Comparison of ENCODE assay signal across 9 mouse cellular contexts in genomic region chr11:35837156-35838126, GRCm38 (mm10). TPM values are rescaled to one million over a fixed set of nuclear protein-coding genes. Genes with fewer than 3 reads are reported as not detected.
DNase-seq lines count a peak whose midpoint lies in the region; ATAC-seq lines count a peak whose summit lies in the region.
"Had no signal": no experiment of that assay in that cellular context is flagged by ENCODE, and none has a peak within 500 bp of the region (broad histone marks: within the 10 kb centered on the region; RNA-seq: fewer than 3 reads in every experiment).

No protein-coding gene starts in this region.

- no peak overlapping the region for H3K9ac ChIP-seq in forebrain, embryonic 13.5 days
- no peak overlapping the region for H3K9ac ChIP-seq in forebrain, embryonic 14.5 days (ENCODE audit: low read length)
- no peak overlapping the region for H3K9ac ChIP-seq in midbrain, embryonic 11.5 days (ENCODE audit: low read length)
- H3K9ac ChIP-seq in limb, embryonic 13.5 days, result no peak overlapping the region

- 0 out of 2 replicates have a peak overlapping the region, but pooled peaks have one; percentile 56 for H3K4me2 ChIP-seq in forebrain, embryonic 13.5 days
- no peak overlapping the region for H3K4me2 ChIP-seq in forebrain, embryonic 14.5 days (ENCODE audit: low read length)
- H3K4me2 ChIP-seq in midbrain, embryonic 11.5 days, result no peak overlapping the region
- peak overlapping the region; percentile 66 for H3K4me2 ChIP-seq in limb, embryonic 13.5 days (replicated peaks)

- H3K4me1 ChIP-seq in forebrain, embryonic 13.5 days, result peaks cover 17% of the 10 kb centered on the region
- H3K4me1 ChIP-seq in forebrain, embryonic 14.5 days (ENCODE audit: control insufficient read depth, insufficient read depth, low read length), result peaks cover 14% of the 10 kb centered on the region; the same call in 1 of the 2 replicates
- peaks cover 37% of the 10 kb centered on the region for H3K4me1 ChIP-seq in midbrain, embryonic 10.5 days
- peaks cover 7% of the 10 kb centered on the region for H3K4me1 ChIP-seq in midbrain, embryonic 11.5 days (ENCODE audit: control insufficient read depth, insufficient read depth, low read length)
- peaks cover 13% of the 10 kb centered on the region for H3K4me1 ChIP-seq in limb, embryonic 13.5 days

- H3K27me3 ChIP-seq in forebrain, embryonic 13.5 days, result no peaks in the 10 kb centered on the region
- H3K27me3 ChIP-seq in forebrain, embryonic 14.5 days (replicated peaks; ENCODE audit: control insufficient read depth, insufficient read depth, low read length), result no peaks in the 10 kb centered on the region
- no peaks in the 10 kb centered on the region for H3K27me3 ChIP-seq in midbrain, embryonic 10.5 days (ENCODE audit: low read depth, poor library complexity, severe bottlenecking)
- H3K27me3 ChIP-seq in midbrain, embryonic 11.5 days (ENCODE audit: control insufficient read depth, insufficient read depth, low read length), result no peaks in the 10 kb centered on the region
- H3K27me3 ChIP-seq in limb, embryonic 13.5 days, result no peaks in the 10 kb centered on the region

- intact Hi-C loops in left cerebral cortex, postnatal 25 days (cut with DNase I), result no loop called here

- peaks cover 22% of the 10 kb centered on the region for H3K36me3 ChIP-seq in forebrain, embryonic 13.5 days (ENCODE audit: poor library complexity, severe bottlenecking)
- peaks cover 28% of the 10 kb centered on the region for H3K36me3 ChIP-seq in forebrain, embryonic 14.5 days (ENCODE audit: control insufficient read depth, insufficient read depth, low read length)
- peaks cover 41% of the 10 kb centered on the region for H3K36me3 ChIP-seq in midbrain, embryonic 10.5 days
- H3K36me3 ChIP-seq in midbrain, embryonic 11.5 days (ENCODE audit: control insufficient read depth, insufficient read depth, low read length), result no peaks in the 10 kb centered on the region
- 0 out of 2 replicates have a peak, but pooled peaks cover under 1% of the 10 kb centered on the region for H3K36me3 ChIP-seq in limb, embryonic 13.5 days

- WGBS in forebrain, embryonic 13.5 days, result 90% methylated on average over 5 of the region's 5 CpGs
- 90% methylated on average over 5 of the region's 5 CpGs for WGBS in forebrain, embryonic 14.5 days
- WGBS in midbrain, embryonic 10.5 days, result 90% methylated on average over 5 of the region's 5 CpGs
- WGBS in midbrain, embryonic 11.5 days, result 83% methylated on average over 5 of the region's 5 CpGs
- WGBS in limb, embryonic 13.5 days, result 77% methylated on average over 5 of the region's 5 CpGs

- H3K4me3 ChIP-seq in forebrain, embryonic 13.5 days, result no peak overlapping the region
- no peak overlapping the region for H3K4me3 ChIP-seq in forebrain, embryonic 14.5 days (ENCODE audit: low read depth, low read length)
- no peak overlapping the region for H3K4me3 ChIP-seq in midbrain, embryonic 10.5 days
- H3K4me3 ChIP-seq in midbrain, embryonic 11.5 days (ENCODE audit: low read depth, low read length), result no peak overlapping the region
- no peak overlapping the region for H3K4me3 ChIP-seq in limb, embryonic 13.5 days

- no peak for ATAC-seq in forebrain, embryonic 13.5 days
- ATAC-seq in forebrain, embryonic 14.5 days, result no peak
- ATAC-seq in midbrain, embryonic 11.5 days (ENCODE audit: low FRiP score), result no peak
- ATAC-seq in limb, embryonic 13.5 days (ENCODE audit: low FRiP score, low read depth), result no peak
- no peak for ATAC-seq in inflammation-experienced regulatory T-cells, adult 6 months

- H3K27ac ChIP-seq in forebrain, embryonic 13.5 days, result no peak overlapping the region
- no peak overlapping the region for H3K27ac ChIP-seq in forebrain, embryonic 14.5 days (ENCODE audit: low read depth, low read length)
- peak overlapping the region; percentile 79 for H3K27ac ChIP-seq in midbrain, embryonic 10.5 days (replicated peaks)
- no peak overlapping the region for H3K27ac ChIP-seq in midbrain, embryonic 11.5 days (ENCODE audit: low read depth, low read length)
- H3K27ac ChIP-seq in limb, embryonic 13.5 days, result no peak overlapping the region

- H3K9me3 ChIP-seq in forebrain, embryonic 13.5 days (replicated peaks), result no peaks in the 10 kb centered on the region
- no peaks in the 10 kb centered on the region for H3K9me3 ChIP-seq in forebrain, embryonic 14.5 days (replicated peaks; ENCODE audit: control insufficient read depth, low read length)
- no peaks in the 10 kb centered on the region for H3K9me3 ChIP-seq in midbrain, embryonic 10.5 days (replicated peaks)
- H3K9me3 ChIP-seq in midbrain, embryonic 11.5 days (ENCODE audit: control insufficient read depth, low read length), result no peaks in the 10 kb centered on the region
- no peaks in the 10 kb centered on the region for H3K9me3 ChIP-seq in limb, embryonic 13.5 days

- DNase-seq in forebrain, embryonic 14.5 days (ENCODE audit: low spot score), result no peak
- DNase-seq in midbrain, embryonic 10.5 days (ENCODE audit: low spot score), result no peak
- no peak for DNase-seq in midbrain, embryonic 11.5 days (ENCODE audit: low spot score, missing footprints)
- DNase-seq in thymus, postnatal 36 days, result no peak
- DNase-seq in left cerebral cortex, postnatal 25 days (ENCODE audit: low spot score in 2 of 2), result no peak

RNA-seq across cellular contexts. Expression of gene Rars, which starts 3.1 kb away (rescaled TPM):
- 76.0 and 80.6 TPM in 2 replicates for polyA plus RNA-seq in forebrain, embryonic 13.5 days (2015; fragmentation: Nextera tagmentation; extraction: Ambion mirVana)
- polyA plus RNA-seq in forebrain, embryonic 14.5 days (2014; fragmentation: Nextera tagmentation; extraction: Ambion mirVana), result 83.2 and 86.7 TPM in 2 replicates
- polyA plus RNA-seq in midbrain, embryonic 10.5 days (2016; fragmentation: Nextera tagmentation; extraction: Ambion mirVana), result 105 and 118 TPM in 2 replicates
- polyA plus RNA-seq in midbrain, embryonic 11.5 days (2014; fragmentation: Nextera tagmentation; extraction: Ambion mirVana), result 116 and 122 TPM in 2 replicates
- polyA plus RNA-seq in limb, embryonic 13.5 days (2015; fragmentation: Nextera tagmentation; extraction: Ambion mirVana), result 88.4 and 90.7 TPM in 2 replicates
- polyA plus RNA-seq in inflammation-experienced regulatory T-cells, adult 6 months (2017; shearing (Covaris generic)), result 10 to 100 TPM; 66.5 to 81.2 (median 71.4) TPM
- 10 to 100 TPM; 44.3 to 45.0 TPM for total RNA-seq in left cerebral cortex, postnatal 25 days (2021)

RNA-seq across cellular contexts. Expression of gene Fbll1, which starts 38.8 kb away (rescaled TPM):
- polyA plus RNA-seq in forebrain, embryonic 13.5 days (2015; fragmentation: Nextera tagmentation; extraction: Ambion mirVana), result 2.4 and 4.0 TPM in 2 replicates
- polyA plus RNA-seq in forebrain, embryonic 14.5 days (2014; fragmentation: Nextera tagmentation; extraction: Ambion mirVana), result 6.7 and 12.4 TPM in 2 replicates
- polyA plus RNA-seq in midbrain, embryonic 10.5 days (2016; fragmentation: Nextera tagmentation; extraction: Ambion mirVana), result 0.44 and 0.92 TPM in 2 replicates
- 2.6 and 3.8 TPM in 2 replicates for polyA plus RNA-seq in midbrain, embryonic 11.5 days (2014; fragmentation: Nextera tagmentation; extraction: Ambion mirVana)
- not detected in 2 replicates for polyA plus RNA-seq in limb, embryonic 13.5 days (2015; fragmentation: Nextera tagmentation; extraction: Ambion mirVana)
- polyA plus RNA-seq in inflammation-experienced regulatory T-cells, adult 6 months (2017; shearing (Covaris generic)), result not detected
- total RNA-seq in left cerebral cortex, postnatal 25 days (2021), result 10 to 100 TPM; 42.0 to 45.3 TPM
- total RNA-seq: liver, adult 2 months had no signal
- polyA plus RNA-seq: liver, adult 2 months had no signal

Comparison
In these comparisons a context has a peak if more than half of its experiments do, and no peak if none do; other contexts are left out.
1. H3K4me2 ChIP-seq: peak in forebrain, embryonic 13.5 days (single experiment) and limb, embryonic 13.5 days (single experiment); none in forebrain, embryonic 14.5 days (single experiment) and midbrain, embryonic 11.5 days (single experiment).